8 mouse cellular contexts compared by ENCODE assay signal in genomic region chr6:39419851-39420721, GRCm38 (mm10). TPM values are rescaled to one million over a fixed set of nuclear protein-coding genes. Genes with fewer than 3 reads are reported as not detected.
A peak's percentile ranks its signal among the peaks of the same experiment; 100 is the strongest.
DNase-seq lines count a peak whose midpoint lies in the region; ATAC-seq lines count a peak whose summit lies in the region.

Gene Mkrn1 (minus strand): TSS chr6:39420462.

- peaks cover 5% of the 10 kb centered on the region; the same call in 1 of the 2 replicates for H3K27me3 ChIP-seq in heart, embryonic 14.5 days (ENCODE audit: control insufficient read depth, insufficient read depth, low read length)
- H3K27me3 ChIP-seq in liver, embryonic 13.5 days: peaks cover 8% of the 10 kb centered on the region
- no peaks in the 10 kb centered on the region; the same call in 1 of the 2 replicates for H3K27me3 ChIP-seq in stomach, embryonic 16.5 days (ENCODE audit: control insufficient read depth, insufficient read depth, low read length)

- peak; percentile 90 for DNase-seq in CD4-positive, CD25-positive, alpha-beta regulatory T cell, adult 2 months (ENCODE audit: low read depth, low spot score)
- peak; percentile 33 for DNase-seq in fibroblast of lung, adult 2 months (ENCODE audit: low read depth)
- peak; percentile 85 for DNase-seq in kidney, postnatal 14 days
- peak; percentile 82 for DNase-seq in liver, embryonic 13.5 days
- DNase-seq in neural tube, embryonic 10.5 days (ENCODE audit: extremely low spot score, low spot score): peak; percentile 87

- H3K4me2 ChIP-seq in heart, embryonic 14.5 days (ENCODE audit: low read length): peak within 1 kb of the TSS; percentile 81
- H3K4me2 ChIP-seq in liver, embryonic 13.5 days: peak within 1 kb of the TSS; percentile 73
- H3K4me2 ChIP-seq in stomach, embryonic 16.5 days (ENCODE audit: low read depth, low read length): peak within 1 kb of the TSS; percentile 72

- peak within 1 kb of the TSS; percentile 78 for H3K9ac ChIP-seq in heart, embryonic 14.5 days (ENCODE audit: low read length)
- H3K9ac ChIP-seq in liver, embryonic 13.5 days: peak within 1 kb of the TSS; percentile 98
- H3K9ac ChIP-seq in stomach, embryonic 16.5 days (ENCODE audit: low read length): peak within 1 kb of the TSS; percentile 91

- no peaks in the 10 kb centered on the region for H3K9me3 ChIP-seq in heart, embryonic 14.5 days (ENCODE audit: control insufficient read depth, low read length)
- H3K9me3 ChIP-seq in liver, embryonic 13.5 days (replicated peaks): no peaks in the 10 kb centered on the region
- H3K9me3 ChIP-seq in stomach, embryonic 16.5 days (replicated peaks; ENCODE audit: control insufficient read depth, low read length): no peaks in the 10 kb centered on the region

- peak; percentile 84 for ATAC-seq in heart, embryonic 14.5 days (ENCODE audit: insufficient number of reproducible peaks, insufficient read depth, low FRiP score, low read depth)
- ATAC-seq in liver, embryonic 13.5 days (ENCODE audit: low read depth): peak; percentile 86
- ATAC-seq in stomach, embryonic 16.5 days (ENCODE audit: insufficient read depth, low FRiP score): peak; percentile 93

- under 1% methylated on average over 45 of the region's 82 CpGs for WGBS in heart, embryonic 14.5 days
- WGBS in liver, embryonic 13.5 days (ENCODE audit: insufficient replicate concordance): under 1% methylated on average over 82 of the region's 82 CpGs
- WGBS in stomach, embryonic 16.5 days: under 1% methylated on average over 79 of the region's 82 CpGs

- H3K4me3 ChIP-seq in brown adipose tissue, adult 24 weeks (ENCODE audit: insufficient read depth, low read depth, low read length): peak within 1 kb of the TSS; percentile 77
- peak within 1 kb of the TSS; percentile 65 to 78 for H3K4me3 ChIP-seq in heart, embryonic 14.5 days (ENCODE audit: control insufficient read depth in 1 of 2, insufficient read depth in 1 of 2, low read depth in 1 of 2, low read length in 2 of 2)
- peak within 1 kb of the TSS; percentile 99 for H3K4me3 ChIP-seq in liver, embryonic 13.5 days (replicated peaks)
- peak within 1 kb of the TSS; percentile 99 for H3K4me3 ChIP-seq in stomach, embryonic 16.5 days (replicated peaks; ENCODE audit: low read length)

- no peaks in the 10 kb centered on the region for H3K36me3 ChIP-seq in heart, embryonic 14.5 days (ENCODE audit: control insufficient read depth, insufficient read depth, low read length)
- H3K36me3 ChIP-seq in liver, embryonic 13.5 days: peaks cover 15% of the 10 kb centered on the region
- no peaks in the 10 kb centered on the region for H3K36me3 ChIP-seq in stomach, embryonic 16.5 days (ENCODE audit: control insufficient read depth, insufficient read depth, low read length)

- no peaks in the 10 kb centered on the region; the same call in 1 of the 2 replicates for H3K4me1 ChIP-seq in brown adipose tissue, adult 24 weeks (ENCODE audit: control insufficient read depth, insufficient read depth, insufficient read length, low read length)
- peaks cover 2 to 5% of the 10 kb centered on the region in 2 experiments; a peak in 2 of 4 replicates for H3K4me1 ChIP-seq in heart, embryonic 14.5 days (ENCODE audit: control insufficient read depth in 2 of 2, insufficient read depth in 2 of 2, low read length in 2 of 2)
- H3K4me1 ChIP-seq in liver, embryonic 13.5 days (replicated peaks): peaks cover 78% of the 10 kb centered on the region
- H3K4me1 ChIP-seq in stomach, embryonic 16.5 days (ENCODE audit: control insufficient read depth, insufficient read depth, low read length): no peaks in the 10 kb centered on the region

- no peak within 1 kb of the TSS for H3K27ac ChIP-seq in brown adipose tissue, adult 24 weeks (replicated peaks; ENCODE audit: low read depth, low read length)
- peak within 1 kb of the TSS in 1 of 2 experiments; percentile 35; a peak in 1 of 4 replicates for H3K27ac ChIP-seq in heart, embryonic 14.5 days (replicated peaks in 1 of 2; ENCODE audit: control insufficient read depth in 1 of 2, insufficient read depth in 1 of 2, low read depth in 2 of 2, low read length in 2 of 2)
- peak within 1 kb of the TSS; percentile 99 for H3K27ac ChIP-seq in liver, embryonic 13.5 days
- H3K27ac ChIP-seq in stomach, embryonic 16.5 days (ENCODE audit: low read length): peak within 1 kb of the TSS; percentile 91

RNA-seq across cellular contexts. Expression of gene Mkrn1, which starts in this region (rescaled TPM):
- polyA plus RNA-seq in brown adipose tissue, adult 24 weeks (2012; ENCODE audit: insufficient read depth, insufficient read length, missing spikeins): 19.3 and 32.6 TPM in 2 replicates
- polyA plus RNA-seq in heart, embryonic 14.5 days (2014; fragmentation: Nextera tagmentation; extraction: Ambion mirVana): 65.5 and 94.5 TPM in 2 replicates
- 197 and 202 TPM in 2 replicates for polyA plus RNA-seq in liver, embryonic 13.5 days (2015; fragmentation: Nextera tagmentation; extraction: Ambion mirVana)
- polyA plus RNA-seq in stomach, embryonic 16.5 days (2015; fragmentation: Nextera tagmentation; extraction: Ambion mirVana): 52.3 and 55.6 TPM in 2 replicates

Comparison
In these comparisons a context has a peak if more than half of its experiments do, and no peak if none do; other contexts are left out.
1. DNase-seq: peak in every context shown above with its lines; median percentile 90 in CD4-positive, CD25-positive, alpha-beta regulatory T cell, adult 2 months; 87 in neural tube, embryonic 10.5 days; 85 in kidney, postnatal 14 days; 82 in liver, embryonic 13.5 days; 33 in fibroblast of lung, adult 2 months.